Mouse (Mus musculus): ENCODE results near the gene Rpl31. TPM values are rescaled to one million over a fixed set of nuclear protein-coding genes. Genes with fewer than 3 reads are reported as not detected.

Gene Rpl31
- polyA plus RNA-seq, 1 experiment from 2014 or later: 554 TPM

DNA sequence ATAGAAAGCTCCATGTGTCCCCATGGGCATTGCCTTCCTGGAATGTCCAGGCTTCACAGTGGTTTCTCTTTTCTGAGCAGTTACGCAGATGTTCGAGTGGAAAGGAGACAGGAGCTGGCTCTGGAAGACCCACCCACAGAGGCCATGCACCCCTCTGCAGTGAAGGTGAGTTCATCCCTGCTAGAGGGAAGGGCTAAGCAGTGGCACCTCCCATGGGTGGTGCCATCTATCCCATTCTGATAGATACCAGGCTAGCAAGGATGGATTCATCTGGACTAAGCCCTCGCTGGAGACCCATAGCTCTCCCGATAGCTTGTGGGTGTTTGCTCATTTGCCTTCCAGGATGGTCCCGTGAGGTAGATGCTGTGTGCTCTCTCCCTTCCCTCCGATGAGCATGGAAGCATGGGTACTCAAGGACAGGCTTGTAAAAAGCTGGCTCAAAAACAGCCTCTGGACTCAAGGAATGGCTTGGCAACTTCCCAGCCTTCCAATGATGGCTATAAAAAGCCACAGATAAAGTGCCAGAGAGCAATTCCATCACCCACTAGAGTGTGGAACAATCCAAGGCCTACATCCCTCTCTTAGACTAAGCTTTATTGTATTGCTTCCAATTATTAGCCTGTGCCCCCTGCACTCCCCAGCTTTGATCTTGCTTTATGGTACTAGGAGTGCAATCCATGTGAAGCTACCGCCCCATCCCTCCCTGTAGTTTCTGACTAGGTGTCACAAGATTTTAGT lies 36.6 kb upstream of the Rpl31 start:
- Histone ChIP-seq H3K4me2 (replicated peaks; ENCODE audit: low read depth) (no peak overlapping the region), H3K9ac (ENCODE audit: low read length) (no peak overlapping the region), H3K36me3 (ENCODE audit: control insufficient read depth, insufficient read depth, low read length) (no peaks in the 10 kb centered on the region), H3K9me3 (ENCODE audit: control insufficient read depth, low read length) (no peaks in the 10 kb centered on the region), H3K27ac (replicated peaks) (no peak overlapping the region), H3K4me1 (replicated peaks; ENCODE audit: control insufficient read depth, insufficient read depth) (no peaks in the 10 kb centered on the region), H3K4me3 (ENCODE audit: low read depth, low read length) (no peak overlapping the region), H3K27me3 (ENCODE audit: control insufficient read depth, insufficient read depth, low read length) (no peaks in the 10 kb centered on the region)
- ATAC-seq (ENCODE audit: low FRiP score, low TSS enrichment) (no peak), DNase-seq (ENCODE audit: low spot score) (no peak)
- 82% methylated on average over 7 of the region's 7 CpGs for WGBS
- TF ChIP-seq EP300 (optimal IDR thresholded peaks at IDR 0.05) (no peak), CTCF (IDR thresholded peaks at IDR 0.05; ENCODE audit: low read depth) (no peak)

DNA sequence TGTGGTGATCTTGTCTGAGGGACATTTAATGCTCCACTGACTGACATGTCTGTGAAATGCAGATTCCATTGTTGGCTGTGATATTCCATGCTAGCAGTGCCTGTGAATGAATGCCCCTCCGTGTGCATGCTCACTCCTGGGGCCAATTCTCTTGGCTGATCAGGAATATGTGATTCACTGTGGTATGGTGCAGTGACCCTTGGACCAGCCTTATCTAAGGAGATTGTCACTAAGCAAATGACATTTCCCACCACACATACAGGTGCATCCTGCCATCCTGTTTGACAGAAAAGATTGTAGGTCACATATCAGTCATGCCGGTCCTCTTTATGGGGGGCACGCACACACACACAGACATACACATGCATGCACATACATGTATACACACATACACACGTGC lies 35.2 kb upstream of the Rpl31 start:
- Histone ChIP-seq H3K4me3 (ENCODE audit: low read depth, low read length) (no peak overlapping the region), H3K27ac (replicated peaks) (no peak overlapping the region), H3K4me1 (replicated peaks; ENCODE audit: control insufficient read depth, insufficient read depth) (no peaks in the 10 kb centered on the region), H3K27me3 (ENCODE audit: control insufficient read depth, insufficient read depth, low read length) (no peaks in the 10 kb centered on the region), H3K9me3 (ENCODE audit: control insufficient read depth, low read length) (no peaks in the 10 kb centered on the region), H3K36me3 (ENCODE audit: control insufficient read depth, insufficient read depth, low read length) (no peaks in the 10 kb centered on the region), H3K9ac (ENCODE audit: low read length) (no peak overlapping the region), H3K4me2 (replicated peaks; ENCODE audit: low read depth) (no peak overlapping the region)
- TF ChIP-seq EP300 (optimal IDR thresholded peaks at IDR 0.05): no peak
- no peak for TF ChIP-seq CTCF (IDR thresholded peaks at IDR 0.05; ENCODE audit: low read depth)
- DNase-seq (ENCODE audit: low spot score) (no peak), ATAC-seq (ENCODE audit: low FRiP score, low TSS enrichment) (no peak)
- 84% methylated on average over 4 of the region's 4 CpGs for WGBS

DNA sequence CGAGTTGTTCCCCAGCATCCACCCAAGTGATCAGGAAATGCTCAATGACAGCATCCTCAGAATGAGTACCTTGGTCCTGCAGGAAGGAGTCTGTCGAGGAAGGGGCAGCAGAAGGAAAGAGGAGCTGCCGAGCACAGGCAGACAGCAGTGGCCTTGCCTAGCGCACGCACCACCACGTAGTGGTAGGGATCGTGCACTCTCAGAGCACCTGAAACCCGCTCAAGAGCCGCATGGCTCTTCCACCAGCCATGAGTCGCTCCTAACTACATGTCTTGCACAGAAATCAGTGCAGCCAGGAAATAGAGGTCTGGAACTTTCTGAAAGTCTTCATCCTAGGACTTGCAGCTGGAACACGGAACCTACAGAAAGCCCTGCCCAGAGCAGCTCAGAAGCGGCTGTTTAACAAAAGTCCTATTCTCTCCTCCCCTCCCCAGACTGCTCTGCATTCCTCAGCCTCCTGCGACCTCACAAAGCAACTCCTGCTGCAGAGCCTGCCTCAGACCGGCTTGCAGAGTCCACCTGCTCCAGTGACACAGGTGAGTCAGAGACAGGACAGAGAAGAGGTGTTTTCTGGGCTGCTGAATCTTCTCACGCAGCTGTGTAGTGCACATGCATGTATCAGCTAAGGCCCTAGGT lies 32.0 kb upstream of the Rpl31 start:
- no peaks in the 10 kb centered on the region for H3K36me3 ChIP-seq (ENCODE audit: control insufficient read depth, insufficient read depth, low read length)
- H3K9ac ChIP-seq (ENCODE audit: low read length): no peak overlapping the region
- no peaks in the 10 kb centered on the region for H3K9me3 ChIP-seq (ENCODE audit: control insufficient read depth, low read length)
- no peak overlapping the region for H3K4me2 ChIP-seq (replicated peaks; ENCODE audit: low read depth)
- TF ChIP-seq EP300 (optimal IDR thresholded peaks at IDR 0.05): no peak
- no peak for TF ChIP-seq CTCF (IDR thresholded peaks at IDR 0.05; ENCODE audit: low read depth)
- H3K4me3 ChIP-seq (ENCODE audit: low read depth, low read length): no peak overlapping the region
- DNase-seq (ENCODE audit: low spot score) (no peak), ATAC-seq (ENCODE audit: low FRiP score, low TSS enrichment) (no peak)
- no peaks in the 10 kb centered on the region for H3K4me1 ChIP-seq (replicated peaks; ENCODE audit: control insufficient read depth, insufficient read depth)
- 34% methylated on average over 15 of the region's 15 CpGs for WGBS
- H3K27ac ChIP-seq (replicated peaks): no peak overlapping the region
- H3K27me3 ChIP-seq (ENCODE audit: control insufficient read depth, insufficient read depth, low read length): peaks cover 3% of the 10 kb centered on the region; the same call in 1 of the 2 replicates

DNA sequence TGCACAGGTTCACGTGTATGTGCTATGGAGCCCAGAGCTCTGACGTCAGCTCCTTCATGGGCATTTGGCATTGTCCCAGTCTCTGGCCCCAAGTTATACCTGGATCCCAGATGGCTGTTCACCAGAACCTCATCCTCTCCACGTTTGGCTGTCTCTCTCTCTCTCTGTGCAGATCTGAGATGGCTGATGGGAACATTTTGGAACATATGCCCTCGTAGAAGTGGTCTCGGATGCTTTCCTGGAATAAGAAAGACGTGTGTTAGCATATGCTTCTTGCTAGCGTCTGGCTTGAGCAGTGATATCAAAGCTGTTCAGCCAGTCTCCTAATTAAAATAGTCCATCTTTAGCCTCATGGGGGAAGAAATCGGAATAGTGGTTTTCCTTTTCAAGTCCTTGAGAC lies 30.9 kb upstream of the Rpl31 start:
- no peak overlapping the region for H3K9ac ChIP-seq (ENCODE audit: low read length)
- no peak for ATAC-seq (ENCODE audit: low FRiP score, low TSS enrichment)
- no peak overlapping the region for H3K4me3 ChIP-seq (ENCODE audit: low read depth, low read length)
- TF ChIP-seq EP300 (optimal IDR thresholded peaks at IDR 0.05) (no peak), CTCF (IDR thresholded peaks at IDR 0.05; ENCODE audit: low read depth) (no peak)
- no peak overlapping the region for H3K4me2 ChIP-seq (replicated peaks; ENCODE audit: low read depth)
- no peaks in the 10 kb centered on the region for H3K9me3 ChIP-seq (ENCODE audit: control insufficient read depth, low read length)
- no peaks in the 10 kb centered on the region for H3K36me3 ChIP-seq (ENCODE audit: control insufficient read depth, insufficient read depth, low read length)
- no peak overlapping the region for H3K27ac ChIP-seq (replicated peaks)
- WGBS: 85% methylated on average over 8 of the region's 8 CpGs
- H3K4me1 ChIP-seq (replicated peaks; ENCODE audit: control insufficient read depth, insufficient read depth): no peaks in the 10 kb centered on the region
- DNase-seq (ENCODE audit: low spot score): no peak
- H3K27me3 ChIP-seq (ENCODE audit: control insufficient read depth, insufficient read depth, low read length): peaks cover 3% of the 10 kb centered on the region; the same call in 1 of the 2 replicates

DNA sequence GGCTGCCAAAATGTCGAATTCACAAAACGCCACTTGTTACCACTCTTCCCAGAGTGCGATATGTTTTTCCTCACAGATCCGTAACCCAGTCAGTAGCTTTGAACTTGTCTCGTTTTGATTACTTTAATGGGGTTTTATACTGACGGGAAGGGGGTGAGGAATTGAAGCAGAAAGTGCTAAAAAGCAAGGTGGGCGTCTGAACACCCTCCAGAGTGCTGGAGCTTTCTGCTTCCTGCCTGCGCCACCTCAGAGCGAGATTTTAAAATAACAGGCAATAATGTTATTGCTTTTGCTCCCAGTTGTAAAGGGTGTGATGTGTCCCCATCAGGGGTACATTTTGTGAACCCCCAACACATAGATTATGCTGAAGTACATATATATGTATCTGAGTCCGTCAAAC lies 28.8 kb upstream of the Rpl31 start:
- Histone ChIP-seq H3K27me3 (ENCODE audit: control insufficient read depth, insufficient read depth, low read length) (peaks cover 3% of the 10 kb centered on the region; the same call in 1 of the 2 replicates), H3K4me2 (replicated peaks; ENCODE audit: low read depth) (no peak overlapping the region), H3K9me3 (ENCODE audit: control insufficient read depth, low read length) (no peaks in the 10 kb centered on the region), H3K4me1 (replicated peaks; ENCODE audit: control insufficient read depth, insufficient read depth) (no peaks in the 10 kb centered on the region), H3K4me3 (ENCODE audit: low read depth, low read length) (no peak overlapping the region), H3K36me3 (ENCODE audit: control insufficient read depth, insufficient read depth, low read length) (no peaks in the 10 kb centered on the region), H3K9ac (ENCODE audit: low read length) (no peak overlapping the region), H3K27ac (replicated peaks) (no peak overlapping the region)
- WGBS: 80% methylated on average over 10 of the region's 10 CpGs
- no peak for TF ChIP-seq CTCF (IDR thresholded peaks at IDR 0.05; ENCODE audit: low read depth)
- TF ChIP-seq EP300 (optimal IDR thresholded peaks at IDR 0.05): no peak
- DNase-seq (ENCODE audit: low spot score): no peak
- no peak for ATAC-seq (ENCODE audit: low FRiP score, low TSS enrichment)

DNA sequence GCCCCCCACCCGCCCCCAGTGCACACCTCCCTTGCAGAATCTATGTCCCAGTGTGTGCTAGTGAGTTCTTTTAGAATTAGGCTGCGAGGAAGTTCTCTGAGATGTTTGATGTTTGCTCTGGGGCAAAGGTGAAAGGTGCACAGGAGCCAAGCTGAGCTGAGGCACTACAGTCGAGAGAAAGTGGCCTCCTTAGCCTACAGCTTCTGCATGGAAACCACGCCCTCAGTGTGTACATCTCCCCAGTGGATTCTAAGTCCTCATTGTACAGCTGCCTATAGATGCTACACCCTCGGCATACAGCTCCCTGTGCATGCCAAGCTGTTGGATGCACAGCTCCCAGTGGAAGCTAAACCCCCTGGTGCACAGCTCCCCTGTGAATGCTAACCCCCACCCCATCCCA lies 28.2 kb upstream of the Rpl31 start:
- Histone ChIP-seq H3K4me1 (replicated peaks; ENCODE audit: control insufficient read depth, insufficient read depth) (no peaks in the 10 kb centered on the region), H3K36me3 (ENCODE audit: control insufficient read depth, insufficient read depth, low read length) (no peaks in the 10 kb centered on the region), H3K4me2 (replicated peaks; ENCODE audit: low read depth) (no peak overlapping the region), H3K9me3 (ENCODE audit: control insufficient read depth, low read length) (no peaks in the 10 kb centered on the region), H3K9ac (ENCODE audit: low read length) (no peak overlapping the region), H3K27me3 (ENCODE audit: control insufficient read depth, insufficient read depth, low read length) (peaks cover 3% of the 10 kb centered on the region; the same call in 1 of the 2 replicates), H3K27ac (replicated peaks) (no peak overlapping the region), H3K4me3 (ENCODE audit: low read depth, low read length) (no peak overlapping the region)
- no peak for DNase-seq (ENCODE audit: low spot score)
- 39% methylated on average over 5 of the region's 5 CpGs for WGBS
- TF ChIP-seq CTCF (IDR thresholded peaks at IDR 0.05; ENCODE audit: low read depth) (no peak), EP300 (optimal IDR thresholded peaks at IDR 0.05) (no peak)
- ATAC-seq (ENCODE audit: low FRiP score, low TSS enrichment): peak; percentile 55; the same call in 1 of the 2 replicates
